Mouse (Mus musculus) kidney, adult 2 months (tissue): ENCODE measurements around the gene Pnck.

Source experiments
- CTCF ChIP-seq: fragments of 200-500 bp; conservative IDR thresholded peaks from 2 replicates; pipeline ENCODE4 v1.5.1; 2011; ENCODE audit warnings: low read depth, mild to moderate bottlenecking, control low read depth, low read length, moderate library complexity, mixed read lengths; ENCODE audit not compliant: insufficient read depth, insufficient read length
- POLR2A ChIP-seq: fragments of 200-500 bp; IDR thresholded peaks from one replicate; pipeline ENCODE4 v1.6.1; 2011; ENCODE audit warnings: low read depth, low read length, control low read depth

DNA sequence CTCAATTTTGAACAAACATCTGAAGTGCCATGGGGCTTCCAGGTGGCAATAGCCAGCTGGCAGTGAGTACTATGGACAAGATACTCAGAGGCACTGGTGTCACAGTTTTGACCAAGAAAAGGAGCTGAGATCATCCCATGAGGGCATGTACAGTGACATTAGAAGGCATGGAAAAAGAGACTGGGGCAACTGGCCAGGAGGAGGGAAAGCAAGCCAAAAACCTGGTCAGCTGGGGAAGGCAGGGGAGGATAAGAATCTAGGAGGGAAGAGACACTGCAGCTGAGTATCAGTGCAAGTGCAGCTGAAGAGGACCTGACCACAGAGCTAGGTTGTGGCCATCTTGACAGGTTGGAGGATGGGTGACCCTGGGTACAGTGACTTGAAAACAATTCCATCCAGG lies 32.9 kb downstream of the Pnck start:
- TF ChIP-seq CTCF = no peak
- TF ChIP-seq POLR2A = no peak
